ENCODE assay signal across 18 mouse cellular contexts in the genomic region with DNA sequence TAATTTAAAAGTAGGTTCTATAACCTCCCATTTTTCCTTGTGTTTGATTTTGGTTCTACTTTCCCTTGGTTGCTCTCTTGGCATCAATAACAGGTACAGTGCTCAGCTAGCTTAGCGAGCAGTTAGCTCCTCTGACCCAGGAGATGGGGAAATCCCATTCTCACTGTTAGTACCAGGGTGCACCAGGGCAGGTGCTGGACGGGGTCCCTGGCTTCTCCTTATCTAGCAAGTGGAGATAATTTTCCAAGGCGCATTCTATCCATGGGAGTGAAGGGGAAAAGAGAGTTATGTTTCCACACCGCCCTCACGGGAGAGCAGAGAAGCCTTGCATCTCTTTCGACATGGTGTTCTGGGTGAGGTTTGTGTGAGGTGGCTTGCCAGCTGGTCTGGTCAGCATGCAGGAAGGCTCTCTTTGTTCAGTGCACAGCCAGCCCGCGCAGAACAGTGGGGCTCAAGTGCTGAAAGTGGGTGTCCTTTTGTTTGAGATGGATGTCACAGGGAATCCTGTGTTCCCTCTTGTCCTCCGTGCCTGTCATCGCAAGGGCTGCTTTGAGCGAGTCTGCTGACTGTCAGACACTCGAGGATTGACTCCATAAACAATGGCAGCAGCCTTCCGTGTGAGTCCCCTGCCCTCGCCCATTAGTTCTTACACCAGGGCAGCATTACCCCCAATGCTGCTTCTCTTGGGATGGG.
DNase-seq lines count a peak whose midpoint lies in the region; ATAC-seq and TF ChIP-seq lines count a peak whose summit lies in the region.
"Had no signal": no experiment of that assay in that cellular context is flagged by ENCODE, and none has a peak within 500 bp of the region (broad histone marks: within the 10 kb centered on the region; RNA-seq: fewer than 3 reads in every experiment).

No protein-coding gene starts in this region.

- H3K9ac ChIP-seq in neural tube, embryonic 12.5 days = no peak overlapping the region
- H3K9ac ChIP-seq in neural tube, embryonic 15.5 days (replicated peaks) = no peak overlapping the region
- H3K9ac ChIP-seq in stomach, postnatal 0 days (ENCODE audit: low read length) = no peak overlapping the region
- H3K9ac ChIP-seq: embryonic facial prominence, embryonic 13.5 days; liver, embryonic 12.5 days had no signal

- peak overlapping the region; percentile 31; the same call in 1 of the 2 replicates for H3K27ac ChIP-seq in heart, embryonic 10.5 days
- H3K27ac ChIP-seq in layer of hippocampus, adult 2 months = peak overlapping the region; percentile 82
- no peak overlapping the region for H3K27ac ChIP-seq in neural tube, embryonic 12.5 days
- no peak overlapping the region for H3K27ac ChIP-seq in neural tube, embryonic 15.5 days (replicated peaks)
- no peak overlapping the region for H3K27ac ChIP-seq in stomach, postnatal 0 days (replicated peaks)
- H3K27ac ChIP-seq: embryonic facial prominence, embryonic 13.5 days; forebrain, embryonic 10.5 days; liver, embryonic 12.5 days had no signal

- H3K27me3 ChIP-seq in heart, embryonic 10.5 days (ENCODE audit: insufficient read depth, poor library complexity, severe bottlenecking) = peaks cover 12% of the 10 kb centered on the region
- H3K27me3 ChIP-seq in neural tube, embryonic 12.5 days (replicated peaks) = 0 out of 2 replicates have a peak, but pooled peaks cover 3% of the 10 kb centered on the region
- no peaks in the 10 kb centered on the region for H3K27me3 ChIP-seq in neural tube, embryonic 15.5 days (replicated peaks)
- no peaks in the 10 kb centered on the region for H3K27me3 ChIP-seq in stomach, postnatal 0 days (ENCODE audit: control insufficient read depth, insufficient read depth, low read length)

- 23% methylated on average over 14 of the region's 14 CpGs for WGBS in heart, embryonic 10.5 days
- WGBS in neural tube, embryonic 12.5 days = 54% methylated on average over 14 of the region's 14 CpGs
- 48% methylated on average over 14 of the region's 14 CpGs for WGBS in neural tube, embryonic 15.5 days
- WGBS in stomach, postnatal 0 days = 58% methylated on average over 14 of the region's 14 CpGs

- H3K9me3 ChIP-seq in heart, embryonic 10.5 days = no peaks in the 10 kb centered on the region
- H3K9me3 ChIP-seq in neural tube, embryonic 12.5 days = peaks cover 6% of the 10 kb centered on the region
- H3K9me3 ChIP-seq in neural tube, embryonic 15.5 days (replicated peaks) = no peaks in the 10 kb centered on the region
- no peaks in the 10 kb centered on the region for H3K9me3 ChIP-seq in stomach, postnatal 0 days (ENCODE audit: control insufficient read depth, low read length)
- H3K9me3 ChIP-seq: liver, embryonic 12.5 days had no signal

- no peak for TF ChIP-seq CTCF in layer of hippocampus, adult 2 months (conservative IDR thresholded peaks at IDR 0.05)
- TF ChIP-seq CTCF in stomach, postnatal 0 days (IDR thresholded peaks at IDR 0.05; ENCODE audit: low read depth) = no peak

- peak overlapping the region; percentile 5; the same call in 1 of the 2 replicates for H3K4me3 ChIP-seq in heart, embryonic 10.5 days
- H3K4me3 ChIP-seq in layer of hippocampus, adult 2 months = no peak overlapping the region
- no peak overlapping the region for H3K4me3 ChIP-seq in neural tube, embryonic 12.5 days
- H3K4me3 ChIP-seq in neural tube, embryonic 15.5 days (replicated peaks) = no peak overlapping the region
- no peak overlapping the region for H3K4me3 ChIP-seq in stomach, postnatal 0 days (ENCODE audit: low read depth, low read length)
- H3K4me3 ChIP-seq: embryonic facial prominence, embryonic 13.5 days; forebrain, embryonic 10.5 days; liver, embryonic 12.5 days had no signal

- DNase-seq in heart, embryonic 10.5 days (ENCODE audit: low spot score) = no peak
- no peak for DNase-seq in heart, adult 8-10 months (ENCODE audit: low spot score)
- no peak for DNase-seq in layer of hippocampus, adult 2 months (ENCODE audit: low spot score in 2 of 2)
- DNase-seq in layer of hippocampus, adult 9-10 months (ENCODE audit: low spot score) = no peak
- DNase-seq in stomach, postnatal 0 days (ENCODE audit: low spot score) = peak; percentile 27
- DNase-seq in gastrocnemius, postnatal 25 days = no peak
- DNase-seq: adrenal gland, adult 2 months; B cell, adult 2 months; cerebellum, adult 9-11 months; kidney, postnatal 25 days; left cerebral cortex, postnatal 4 days had no signal

- H3K4me2 ChIP-seq in neural tube, embryonic 12.5 days (replicated peaks) = 0 out of 2 replicates have a peak overlapping the region, but pooled peaks have one; percentile 1
- H3K4me2 ChIP-seq in neural tube, embryonic 15.5 days = no peak overlapping the region
- no peak overlapping the region for H3K4me2 ChIP-seq in stomach, postnatal 0 days (replicated peaks; ENCODE audit: low read depth)
- H3K4me2 ChIP-seq: embryonic facial prominence, embryonic 13.5 days; liver, embryonic 12.5 days had no signal

- no peak for ATAC-seq in neural tube, embryonic 12.5 days (ENCODE audit: low FRiP score, low read depth)
- ATAC-seq in neural tube, embryonic 15.5 days (ENCODE audit: low FRiP score) = no peak
- ATAC-seq in stomach, postnatal 0 days (ENCODE audit: low FRiP score, low TSS enrichment) = peak; percentile 59; the same call in 1 of the 2 replicates
- ATAC-seq: intestine, postnatal 0 days; liver, embryonic 12.5 days; lung, postnatal 0 days had no signal

- H3K4me1 ChIP-seq in heart, embryonic 10.5 days = peaks cover 22% of the 10 kb centered on the region
- H3K4me1 ChIP-seq in neural tube, embryonic 12.5 days = peaks cover 47% of the 10 kb centered on the region
- peaks cover 61% of the 10 kb centered on the region for H3K4me1 ChIP-seq in neural tube, embryonic 15.5 days
- no peaks in the 10 kb centered on the region for H3K4me1 ChIP-seq in stomach, postnatal 0 days (replicated peaks; ENCODE audit: control insufficient read depth, insufficient read depth)
- H3K4me1 ChIP-seq: liver, embryonic 12.5 days had no signal

- no peak for TF ChIP-seq EP300 in stomach, postnatal 0 days (optimal IDR thresholded peaks at IDR 0.05)

- peaks cover 10% of the 10 kb centered on the region for H3K36me3 ChIP-seq in heart, embryonic 10.5 days
- H3K36me3 ChIP-seq in neural tube, embryonic 12.5 days = peaks cover 13% of the 10 kb centered on the region
- peaks cover 6% of the 10 kb centered on the region; the same call in 1 of the 2 replicates for H3K36me3 ChIP-seq in neural tube, embryonic 15.5 days
- H3K36me3 ChIP-seq in stomach, postnatal 0 days (ENCODE audit: control insufficient read depth, insufficient read depth, low read length) = no peaks in the 10 kb centered on the region

Comparison
In these comparisons a context has a peak if more than half of its experiments do, and no peak if none do; other contexts are left out.
1. H3K27ac ChIP-seq: peak in heart, embryonic 10.5 days (single experiment) and layer of hippocampus, adult 2 months (single experiment); none in neural tube, embryonic 12.5 days (single experiment), neural tube, embryonic 15.5 days (single experiment) and stomach, postnatal 0 days (single experiment).